Mouse (Mus musculus) right cerebral cortex, postnatal 36 days (tissue): ENCODE measurements at regions not wholly inside any gene's neighbourhood (a gene's known extent, or its start where the extent isn't known, plus 50 kb on each side); places are given as distances from the start of the nearest gene placed in this dataset.
A peak's percentile ranks its signal among the peaks of the same experiment; 100 is the strongest.

Experiments used
- DNase-seq, 2 experiments: peaks; one replicate each; pipeline ENCODE4 v3.0.0; 2022; ENCODE audit warnings: low spot score in 2 of 2, mixed read lengths in 1 of 2

DNA sequence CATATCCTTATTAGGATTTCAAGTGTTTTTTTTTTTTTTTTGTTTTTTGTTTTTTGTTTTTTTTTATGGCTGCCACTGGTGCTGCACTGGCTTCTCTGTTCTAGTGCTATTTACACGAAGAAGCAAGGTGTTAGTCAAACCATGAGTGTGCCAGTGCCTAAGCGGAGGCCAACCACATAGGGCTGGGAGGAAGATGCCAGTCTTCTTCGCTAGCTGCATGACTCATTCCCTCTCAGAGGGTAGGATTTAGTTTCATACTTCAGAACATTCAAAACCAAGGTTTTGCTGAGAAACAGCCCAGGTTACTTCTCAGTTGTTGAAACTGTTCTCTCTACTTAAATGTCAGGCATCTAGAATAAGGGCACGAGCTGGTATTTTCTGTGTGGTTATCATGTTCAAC, 72.6 kb downstream of the Icos start:
- no peak for DNase-seq

DNA sequence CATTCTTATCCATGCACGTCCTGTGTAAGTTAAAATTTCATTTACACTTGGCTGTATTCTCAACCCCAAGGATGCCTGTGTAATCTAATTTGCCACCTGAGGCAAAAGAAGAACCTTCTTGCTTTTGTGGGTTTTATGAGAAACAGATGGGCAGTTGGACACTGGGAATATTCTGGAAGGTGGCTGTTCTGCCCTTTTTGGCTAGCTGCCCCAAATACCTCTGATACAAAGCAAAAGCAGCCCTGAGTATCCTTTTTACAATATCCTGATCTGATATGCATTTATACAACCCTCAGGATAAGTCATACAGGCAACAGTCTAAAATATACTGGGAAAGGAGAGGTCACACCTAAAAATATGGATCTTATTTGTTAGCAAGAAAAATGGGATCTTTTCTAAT, 75.9 kb downstream of the Icos start:
- DNase-seq = no peak

- DNase-seq = no peak
Measured at GRCm38 (mm10) chr1:61054391-61054790, 76.7 kb downstream of the Icos start.

DNA sequence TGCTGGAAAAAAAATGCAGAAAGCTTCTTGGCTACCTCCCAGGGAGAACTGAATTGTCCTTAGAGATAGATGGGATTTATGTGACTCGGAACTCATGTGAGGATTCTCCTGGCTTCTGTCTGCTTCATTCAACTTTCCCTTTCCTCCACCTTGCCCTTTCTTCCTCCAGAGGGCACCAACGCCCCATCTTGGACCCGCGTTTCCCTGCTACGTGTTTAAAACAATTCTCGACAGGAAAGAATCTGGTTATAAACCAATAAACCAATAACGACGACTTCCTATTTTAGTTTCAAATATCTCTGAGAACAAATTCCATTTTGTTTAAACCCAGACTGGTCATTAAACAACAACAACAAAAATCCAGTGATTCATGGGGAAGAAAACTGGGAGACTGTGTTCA, 77.4 kb downstream of the Icos start:
- peak in 1 of 2 experiments; percentile 25 for DNase-seq

- no peak for DNase-seq
Measured at GRCm38 (mm10) chr1:61059910-61060536, 82.3 kb downstream of the Icos start.

GRCm38 (mm10) chr1:61061892-61062460, 84.2 kb downstream of the Icos start:
- no peak for DNase-seq

- DNase-seq = no peak
Measured at GRCm38 (mm10) chr1:61068112-61068511, 90.4 kb downstream of the Icos start.

DNA sequence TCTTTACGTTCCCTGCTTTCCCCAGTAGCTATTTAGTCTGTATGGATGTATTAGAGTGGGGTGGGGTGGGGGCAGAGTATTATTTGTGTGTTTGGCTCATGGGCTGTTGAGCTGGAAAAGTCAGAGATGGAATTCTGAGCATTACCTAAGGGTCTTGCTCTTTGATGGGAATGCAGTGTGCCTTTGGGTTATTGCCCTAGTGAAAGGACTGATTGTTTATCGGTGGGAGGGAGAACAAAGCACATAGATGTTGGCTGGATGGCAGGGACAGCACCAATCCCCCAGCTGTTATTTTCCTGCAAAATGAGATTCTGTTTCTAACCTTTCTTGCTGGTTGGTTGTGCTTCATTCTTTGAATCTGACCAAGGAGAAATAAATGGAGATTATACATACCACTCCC, 96.4 kb downstream of the Icos start:
- no peak for DNase-seq

- no peak for DNase-seq
Measured at GRCm38 (mm10) chr1:61075335-61075734, 97.6 kb downstream of the Icos start.

DNA sequence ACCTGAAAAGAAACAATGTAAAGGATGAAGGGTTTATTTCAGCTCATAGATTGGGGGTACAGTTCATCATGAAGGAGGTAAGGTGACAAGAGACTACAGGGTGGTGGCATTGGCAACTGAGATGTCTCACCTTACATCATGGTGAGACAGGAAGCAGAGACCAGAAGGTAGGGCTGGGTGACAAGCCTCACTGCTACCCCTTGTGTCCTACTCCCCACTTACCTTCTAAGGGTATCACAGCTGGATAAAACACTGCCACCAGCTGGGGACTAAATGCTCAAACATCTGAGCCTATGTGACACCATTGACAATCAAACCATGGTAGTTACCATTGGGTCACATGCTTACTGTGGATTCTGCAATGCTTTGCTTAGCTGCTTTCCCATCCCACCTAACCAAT, 107.0 kb downstream of the Icos start:
- no peak for DNase-seq

DNA sequence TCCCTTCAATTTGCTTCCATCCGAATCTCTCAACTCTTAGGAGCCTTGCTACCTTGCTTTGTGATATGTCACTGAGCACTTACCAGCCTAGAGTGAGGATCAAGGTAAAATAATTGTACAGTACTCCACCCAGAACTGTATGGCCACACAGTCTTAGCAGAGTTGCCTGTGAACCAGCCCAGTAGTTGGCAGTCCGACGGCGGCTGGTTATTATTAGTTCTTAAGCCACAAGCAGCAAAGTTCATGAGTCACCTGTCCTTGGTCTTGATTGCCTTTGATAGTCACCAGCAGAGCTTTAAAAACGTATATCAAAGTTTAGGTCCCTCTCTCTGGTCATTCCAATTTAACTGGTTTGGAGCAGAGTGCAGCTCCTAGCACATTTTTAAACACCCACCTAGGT, 109.1 kb downstream of the Icos start:
- no peak for DNase-seq

GRCm38 (mm10) chr1:61090801-61091200, 113.1 kb downstream of the Icos start:
- no peak for DNase-seq

- DNase-seq = no peak
Measured at GRCm38 (mm10) chr1:61095481-61096165, 117.9 kb downstream of the Icos start.

DNA sequence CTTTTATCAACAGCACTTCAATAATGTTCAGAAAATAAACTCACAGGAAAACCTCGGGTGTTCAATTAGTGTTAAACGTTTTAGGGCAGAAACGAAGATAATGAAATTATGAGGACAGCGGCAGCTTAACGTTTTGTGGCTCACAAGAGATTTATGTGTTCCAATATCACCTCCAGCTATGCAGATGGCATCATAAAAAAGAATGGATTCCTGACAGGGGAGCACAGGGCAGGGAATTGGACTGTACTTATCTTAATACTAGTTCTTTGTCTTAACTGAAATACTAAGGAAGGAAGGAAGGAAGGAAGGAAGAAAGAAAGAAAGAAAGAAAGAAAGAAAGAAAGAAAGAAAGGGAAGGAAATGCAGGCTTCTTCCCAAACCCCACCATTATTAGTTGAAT, 121.6 kb downstream of the Icos start:
- DNase-seq = no peak

DNA sequence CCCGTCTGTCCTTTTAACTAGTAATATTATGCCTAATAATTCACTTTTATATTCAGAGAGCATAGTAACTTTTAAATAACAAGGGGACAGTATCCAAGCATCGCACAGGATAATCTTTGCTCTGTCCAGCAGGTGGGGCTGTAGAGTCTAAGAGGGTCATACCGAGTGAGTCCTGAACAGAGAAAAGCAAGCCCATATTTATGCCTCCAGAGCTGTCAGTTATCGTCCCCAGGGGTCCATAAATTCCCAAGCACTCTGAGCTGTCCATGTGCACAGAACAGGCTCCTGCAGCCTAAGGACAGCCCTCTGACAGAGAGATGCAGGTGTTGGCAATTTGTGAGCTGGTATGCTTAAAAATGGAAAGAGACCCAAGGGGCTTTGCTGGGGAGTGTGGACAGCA, 124.0 kb downstream of the Icos start:
- no peak for DNase-seq

GRCm38 (mm10) chr1:61102346-61102745, 124.6 kb downstream of the Icos start:
- no peak for DNase-seq

GRCm38 (mm10) chr1:61103581-61103980, 125.9 kb downstream of the Icos start:
- DNase-seq = no peak

DNA sequence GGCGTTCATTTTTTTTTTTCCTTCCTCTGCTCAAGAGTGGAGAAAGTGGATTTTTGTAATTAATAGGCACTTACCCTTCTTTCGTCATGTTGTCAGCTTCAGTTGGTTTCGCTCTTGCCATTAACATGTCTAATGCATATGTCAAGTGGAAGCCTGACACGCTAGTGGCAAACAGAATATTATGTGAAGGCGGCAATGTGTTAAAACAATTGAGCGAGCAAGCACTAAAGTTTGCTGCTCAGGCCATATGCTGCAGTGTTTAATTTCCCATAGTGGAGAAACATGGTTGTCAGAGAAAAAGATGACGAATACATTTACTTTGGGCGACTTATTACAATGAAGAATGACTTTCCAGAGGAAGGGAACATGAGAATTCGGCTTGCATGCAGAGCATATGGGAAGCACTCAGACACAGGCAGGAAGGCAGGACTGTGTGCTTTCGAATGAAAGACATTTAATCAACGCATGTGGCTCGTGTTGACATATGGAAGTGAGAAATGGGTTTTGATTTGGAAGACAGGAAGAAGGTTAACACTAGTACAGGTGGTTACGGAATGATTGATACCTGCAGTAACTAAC, 134.1 kb downstream of the Icos start:
- no peak for DNase-seq

DNA sequence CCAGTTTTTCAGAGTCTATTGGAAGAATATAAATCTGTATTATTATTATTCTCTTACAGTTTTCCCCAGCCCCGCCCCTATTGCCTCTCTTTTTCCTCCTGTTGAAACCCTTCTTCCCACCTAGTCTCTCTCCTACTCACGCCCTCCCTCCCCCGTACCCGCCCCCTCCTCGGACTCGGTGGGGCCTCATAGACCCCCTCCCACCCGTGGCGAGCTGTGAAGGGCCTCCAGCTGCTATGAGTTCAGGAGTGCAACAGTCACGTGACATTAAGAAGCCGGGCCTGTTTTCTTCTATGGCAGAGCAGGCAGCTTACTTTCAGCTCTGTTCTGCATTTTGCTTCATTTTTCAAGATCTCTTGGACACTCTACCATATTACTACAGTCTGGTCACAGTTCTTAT, 139.8 kb downstream of the Icos start:
- DNase-seq = no peak

GRCm38 (mm10) chr1:61118071-61118470, 140.3 kb downstream of the Icos start:
- DNase-seq = no peak

GRCm38 (mm10) chr1:61121480-61121879, 143.8 kb downstream of the Icos start:
- no peak for DNase-seq

DNA sequence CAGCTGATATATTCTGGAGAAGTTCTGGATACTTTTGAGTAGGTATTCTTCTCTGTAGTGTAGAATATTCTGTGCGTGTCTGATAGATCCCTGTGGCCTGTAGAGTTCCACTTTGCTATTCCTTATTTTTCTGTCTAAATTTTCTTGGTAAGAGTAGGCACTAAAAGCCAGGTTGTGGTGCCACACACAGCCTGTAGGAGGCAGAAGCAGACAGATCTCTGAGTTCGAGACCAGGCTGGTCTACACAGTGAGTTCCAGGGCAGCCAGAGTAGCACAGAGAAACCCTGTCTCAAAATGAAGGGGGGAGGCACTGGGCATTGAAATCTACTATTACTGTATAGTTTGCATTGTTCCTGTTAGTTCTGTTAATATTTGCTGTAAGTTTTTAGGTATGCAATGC, 147.4 kb downstream of the Icos start:
- no peak for DNase-seq
